Mouse (Mus musculus): ENCODE data around the gene Acan. TPM values are rescaled to one million over a fixed set of nuclear protein-coding genes. Genes with fewer than 3 reads are reported as not detected.

The Acan gene
- total and polyA plus RNA-seq, 2 experiments from 2014 or later: 1.1 to 2.2 TPM

DNA sequence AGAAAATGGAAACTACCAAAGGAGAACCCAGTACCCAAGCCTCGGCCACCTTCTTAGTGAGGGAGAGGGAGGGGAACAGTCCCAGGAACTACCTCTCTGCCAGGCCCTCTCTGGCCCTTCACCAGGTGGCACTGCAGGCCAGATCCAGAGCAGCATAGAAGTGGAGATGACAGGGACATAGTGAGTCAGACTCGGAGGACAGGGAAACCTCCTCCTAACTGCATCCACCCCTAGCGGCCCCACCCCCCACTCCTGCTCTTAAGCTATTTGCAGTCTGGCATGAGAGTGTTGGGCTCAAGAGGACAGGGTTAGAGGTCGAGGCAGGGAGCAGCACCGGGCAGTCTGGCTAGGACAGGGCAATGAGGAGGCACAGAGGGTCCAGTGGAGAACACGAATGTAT lies 80.1 kb downstream of the Acan start:
- no peak overlapping the region for H3K4me3 ChIP-seq (ENCODE audit: low read depth, low read length)
- H3K9ac ChIP-seq (replicated peaks; ENCODE audit: low read depth, low read length): no peak overlapping the region
- TF ChIP-seq CTCF (IDR thresholded peaks at IDR 0.05; ENCODE audit: low read depth): peak; percentile 52
- TF ChIP-seq EP300 (IDR thresholded peaks at IDR 0.05; ENCODE audit: low read depth): no peak
- WGBS: 28% methylated on average over 6 of the region's 6 CpGs
- peaks cover 52% of the 10 kb centered on the region for H3K36me3 ChIP-seq (replicated peaks; ENCODE audit: control insufficient read depth, insufficient read depth, low read length)
- peaks cover 18% of the 10 kb centered on the region for H3K4me1 ChIP-seq (ENCODE audit: control insufficient read depth, insufficient read depth)
- ATAC-seq (ENCODE audit: insufficient read depth, low read depth) (peak; percentile 51; the same call in 1 of the 2 replicates), DNase-seq (ENCODE audit: low spot score) (peak; percentile 28)
- H3K9me3 ChIP-seq (replicated peaks; ENCODE audit: control insufficient read depth, low read length): no peaks in the 10 kb centered on the region
- no peak overlapping the region for H3K27ac ChIP-seq (ENCODE audit: low read depth)
- H3K27me3 ChIP-seq (ENCODE audit: control insufficient read depth, insufficient read depth, low read length): peaks cover 7% of the 10 kb centered on the region; the same call in 1 of the 2 replicates
- H3K4me2 ChIP-seq (ENCODE audit: low read depth, low read length): no peak overlapping the region

- no peaks in the 10 kb centered on the region for H3K4me1 ChIP-seq (ENCODE audit: control insufficient read depth, insufficient read depth)
- H3K27ac ChIP-seq (ENCODE audit: low read depth): no peak overlapping the region
- TF ChIP-seq EP300 (IDR thresholded peaks at IDR 0.05; ENCODE audit: low read depth): no peak
- ATAC-seq (ENCODE audit: insufficient read depth, low read depth) (no peak), DNase-seq (ENCODE audit: low spot score) (no peak)
- H3K4me2 ChIP-seq (ENCODE audit: low read depth, low read length): no peak overlapping the region
- no peak overlapping the region for H3K4me3 ChIP-seq (ENCODE audit: low read depth, low read length)
- 73% methylated on average over 6 of the region's 6 CpGs for WGBS
- H3K9me3 ChIP-seq (replicated peaks; ENCODE audit: control insufficient read depth, low read length): no peaks in the 10 kb centered on the region
- H3K9ac ChIP-seq (replicated peaks; ENCODE audit: low read depth, low read length): no peak overlapping the region
- H3K36me3 ChIP-seq (replicated peaks; ENCODE audit: control insufficient read depth, insufficient read depth, low read length): peaks cover 90% of the 10 kb centered on the region
- no peaks in the 10 kb centered on the region for H3K27me3 ChIP-seq (ENCODE audit: control insufficient read depth, insufficient read depth, low read length)
Measured at GRCm38 (mm10) chr7:79139328-79139824, 86.1 kb downstream of the Acan start.

GRCm38 (mm10) chr7:79139891-79140591 lies 86.8 kb downstream of the Acan start:
- Histone ChIP-seq H3K4me2 (ENCODE audit: low read depth, low read length) (no peak overlapping the region), H3K27ac (ENCODE audit: low read depth) (no peak overlapping the region), H3K9ac (replicated peaks; ENCODE audit: low read depth, low read length) (no peak overlapping the region), H3K36me3 (replicated peaks; ENCODE audit: control insufficient read depth, insufficient read depth, low read length) (peaks cover 89% of the 10 kb centered on the region), H3K4me3 (ENCODE audit: low read depth, low read length) (no peak overlapping the region), H3K9me3 (replicated peaks; ENCODE audit: control insufficient read depth, low read length) (no peaks in the 10 kb centered on the region), H3K4me1 (ENCODE audit: control insufficient read depth, insufficient read depth) (no peaks in the 10 kb centered on the region), H3K27me3 (ENCODE audit: control insufficient read depth, insufficient read depth, low read length) (no peaks in the 10 kb centered on the region)
- 52% methylated on average over 4 of the region's 4 CpGs for WGBS
- DNase-seq (ENCODE audit: low spot score) (no peak), ATAC-seq (ENCODE audit: insufficient read depth, low read depth) (no peak)
- no peak for TF ChIP-seq CTCF (IDR thresholded peaks at IDR 0.05; ENCODE audit: low read depth)
- no peak for TF ChIP-seq EP300 (IDR thresholded peaks at IDR 0.05; ENCODE audit: low read depth)

GRCm38 (mm10) chr7:79140897-79141296 lies 87.6 kb downstream of the Acan start:
- Histone ChIP-seq H3K27ac (ENCODE audit: low read depth) (no peak overlapping the region), H3K9ac (replicated peaks; ENCODE audit: low read depth, low read length) (no peak overlapping the region), H3K4me2 (ENCODE audit: low read depth, low read length) (no peak overlapping the region), H3K4me1 (ENCODE audit: control insufficient read depth, insufficient read depth) (no peaks in the 10 kb centered on the region), H3K36me3 (replicated peaks; ENCODE audit: control insufficient read depth, insufficient read depth, low read length) (peaks cover 84% of the 10 kb centered on the region), H3K4me3 (ENCODE audit: low read depth, low read length) (no peak overlapping the region), H3K9me3 (replicated peaks; ENCODE audit: control insufficient read depth, low read length) (no peaks in the 10 kb centered on the region), H3K27me3 (ENCODE audit: control insufficient read depth, insufficient read depth, low read length) (no peaks in the 10 kb centered on the region)
- TF ChIP-seq EP300 (IDR thresholded peaks at IDR 0.05; ENCODE audit: low read depth) (no peak), CTCF (IDR thresholded peaks at IDR 0.05; ENCODE audit: low read depth) (peak; percentile 97)
- ATAC-seq (ENCODE audit: insufficient read depth, low read depth) (peak; percentile 56; the same call in 1 of the 2 replicates), DNase-seq (ENCODE audit: low spot score) (peak; percentile 60)
- 40% methylated on average over 8 of the region's 8 CpGs for WGBS

DNA sequence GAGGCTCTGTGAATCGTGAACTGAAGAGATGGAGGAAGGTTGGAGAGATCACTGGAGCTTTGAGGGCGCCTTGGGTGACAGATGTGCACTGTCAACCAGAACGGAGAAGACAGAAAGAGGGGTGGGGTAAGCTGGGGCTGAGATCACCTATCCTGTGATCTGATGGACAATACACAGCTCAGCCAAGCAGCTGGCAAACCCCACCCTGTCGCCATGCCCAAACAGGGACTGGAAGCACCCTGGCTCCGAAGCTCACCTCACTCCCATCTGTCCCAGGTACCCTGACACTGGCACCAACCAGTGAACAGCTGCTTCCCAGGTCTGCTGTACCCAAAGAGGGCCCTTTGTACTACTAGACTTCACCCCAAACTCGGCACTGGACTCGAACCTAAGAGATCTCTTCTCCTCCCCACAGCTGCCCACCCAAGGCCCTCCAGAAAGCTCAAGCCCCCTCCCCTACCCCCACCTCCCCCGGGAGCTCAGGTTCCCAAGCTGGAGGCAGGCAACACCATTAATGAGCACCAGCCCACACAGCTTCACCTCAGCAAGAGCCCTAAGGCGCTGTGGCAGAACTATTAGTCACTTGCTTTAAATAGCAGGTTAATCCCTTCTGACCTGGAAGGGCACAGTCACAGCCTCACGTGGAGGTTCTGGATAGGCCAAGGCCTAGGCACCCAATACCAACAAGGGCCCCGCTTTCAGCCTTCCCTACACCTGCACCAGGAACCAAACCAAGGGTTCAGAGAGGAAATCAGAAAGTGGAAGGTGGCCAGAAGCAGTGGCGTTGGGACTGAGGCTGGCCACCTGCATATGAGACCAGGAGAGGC lies 93.9 kb downstream of the Acan start:
- TF ChIP-seq EP300 (IDR thresholded peaks at IDR 0.05; ENCODE audit: low read depth) (no peak), CTCF (IDR thresholded peaks at IDR 0.05; ENCODE audit: low read depth) (no peak)
- H3K4me2 ChIP-seq (ENCODE audit: low read depth, low read length): peak overlapping the region; percentile 82
- peaks cover 24% of the 10 kb centered on the region for H3K4me1 ChIP-seq (ENCODE audit: control insufficient read depth, insufficient read depth)
- H3K4me3 ChIP-seq (ENCODE audit: low read depth, low read length): peak overlapping the region; percentile 84
- H3K36me3 ChIP-seq (replicated peaks; ENCODE audit: control insufficient read depth, insufficient read depth, low read length): peaks cover 31% of the 10 kb centered on the region
- DNase-seq (ENCODE audit: low spot score) (peak; percentile 73), ATAC-seq (ENCODE audit: insufficient read depth, low read depth) (peak; percentile 43)
- peak overlapping the region; percentile 90 for H3K27ac ChIP-seq (ENCODE audit: low read depth)
- no peaks in the 10 kb centered on the region for H3K9me3 ChIP-seq (replicated peaks; ENCODE audit: control insufficient read depth, low read length)
- H3K27me3 ChIP-seq (ENCODE audit: control insufficient read depth, insufficient read depth, low read length): no peaks in the 10 kb centered on the region
- H3K9ac ChIP-seq (replicated peaks; ENCODE audit: low read depth, low read length): peak overlapping the region; percentile 88
- WGBS: 41% methylated on average over 12 of the region's 12 CpGs

All from heart, postnatal 0 days (tissue).